Mouse (Mus musculus) cerebellum, postnatal 4 days (tissue): ENCODE results near the gene D11Wsu47e.

Experiments
- DNase-seq, 2 experiments: peaks; one replicate each; pipeline ENCODE4 v3.0.0; 2022; ENCODE audit warnings: low spot score in 2 of 2, mixed read lengths in 1 of 2

D11Wsu47e gene

DNA sequence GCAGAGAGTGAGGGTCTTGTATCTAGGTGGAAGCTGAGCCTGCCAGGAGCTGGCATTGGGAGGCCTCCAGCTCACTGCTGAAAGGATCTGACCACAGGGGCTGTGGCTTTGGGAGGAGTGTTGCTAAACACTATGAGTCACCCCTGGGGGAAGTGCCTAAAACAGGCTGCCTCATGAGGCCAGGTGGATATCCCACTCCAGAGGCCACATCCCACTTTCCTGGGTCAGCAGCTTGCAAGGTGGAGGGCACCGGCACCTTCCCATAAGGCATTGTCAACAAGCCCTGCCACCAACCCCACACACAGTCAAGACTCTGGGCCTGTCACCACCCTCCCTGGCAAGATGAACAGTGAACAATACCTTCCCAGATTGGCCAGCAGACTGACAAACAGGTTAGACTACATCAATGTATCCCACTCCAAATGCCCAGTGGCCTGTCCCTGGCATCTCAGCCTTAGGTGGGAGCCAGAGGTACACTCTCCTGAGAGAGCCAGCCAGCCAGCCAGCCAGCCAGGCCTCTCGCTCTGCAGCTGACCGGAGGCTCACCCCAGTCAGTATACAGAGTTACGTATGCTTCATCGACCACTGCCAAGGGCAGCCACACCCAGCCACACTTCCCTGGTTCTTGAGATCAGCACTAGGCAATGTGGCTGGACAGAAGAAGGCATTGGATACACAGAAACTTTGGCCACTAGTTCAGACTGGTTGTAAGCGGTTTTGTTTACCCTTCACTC lies 49.6 kb downstream of the D11Wsu47e start:
- DNase-seq, result no peak

DNA sequence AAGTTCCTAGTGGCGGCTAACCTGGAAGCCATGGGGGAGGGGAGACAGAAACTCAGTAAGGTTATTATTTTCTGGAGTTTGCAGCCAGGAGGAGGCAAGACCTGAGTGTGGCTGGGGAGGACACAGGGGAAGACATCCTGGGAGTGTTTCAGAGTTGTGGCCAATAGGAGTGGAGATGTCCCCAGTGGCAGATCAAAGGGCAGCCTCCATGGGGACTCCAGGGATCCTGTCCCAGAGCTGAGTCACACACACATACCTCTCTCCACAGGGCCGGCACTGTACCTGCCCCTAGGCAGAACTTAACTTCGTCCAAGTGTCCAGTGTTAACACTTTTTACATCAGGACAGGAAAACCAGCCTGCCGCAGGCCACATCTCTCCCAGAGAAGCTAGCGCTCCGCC lies 50.9 kb downstream of the D11Wsu47e start:
- no peak for DNase-seq

DNA sequence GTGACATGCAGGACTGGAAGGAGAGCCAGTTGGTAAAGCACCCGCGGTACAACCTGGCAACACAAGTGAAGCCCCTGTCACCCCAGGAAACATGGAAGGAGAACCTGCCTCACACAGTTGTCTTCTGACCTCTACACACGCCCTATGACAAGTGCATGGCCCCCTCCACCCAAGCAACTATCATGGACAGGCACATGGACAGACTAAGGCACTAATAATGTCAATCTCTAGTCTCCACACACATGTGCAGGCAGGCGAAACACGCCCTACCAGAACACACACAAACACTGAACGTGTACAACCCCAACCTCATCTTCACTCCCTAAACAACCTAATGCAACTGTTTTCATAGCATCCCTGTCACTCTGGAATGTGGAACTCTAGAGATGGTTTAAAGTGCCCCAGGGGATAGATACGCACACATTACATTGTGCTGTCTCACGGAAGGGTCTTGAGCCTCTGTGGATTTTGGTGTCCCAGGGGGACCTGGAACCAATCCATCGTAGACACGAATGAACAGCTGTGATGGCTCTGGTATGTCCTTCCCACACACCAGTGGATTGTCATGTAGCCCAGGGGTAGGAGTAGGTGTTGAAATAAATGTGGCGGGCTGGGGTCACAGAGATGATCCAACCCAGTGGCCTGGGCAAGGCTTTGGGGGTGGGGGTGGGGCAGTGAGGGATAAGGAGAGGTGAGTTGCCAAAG lies 52.8 kb downstream of the D11Wsu47e start:
- DNase-seq, result no peak

DNA sequence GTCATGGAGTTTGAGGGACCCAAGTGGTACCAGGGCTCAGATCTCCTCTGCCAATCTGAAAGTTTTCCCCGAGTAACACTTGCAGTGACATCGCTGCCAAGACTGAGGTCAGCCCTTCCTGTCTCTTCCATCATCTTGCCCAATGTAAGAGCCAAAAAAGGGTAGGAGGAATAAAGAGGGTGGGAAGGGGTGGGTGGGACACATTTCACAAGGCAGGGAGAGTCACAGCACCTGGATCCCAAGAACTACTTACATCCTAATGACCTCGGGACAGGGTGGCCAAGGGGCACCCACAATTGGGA lies 53.3 kb downstream of the D11Wsu47e start:
- no peak for DNase-seq

DNA sequence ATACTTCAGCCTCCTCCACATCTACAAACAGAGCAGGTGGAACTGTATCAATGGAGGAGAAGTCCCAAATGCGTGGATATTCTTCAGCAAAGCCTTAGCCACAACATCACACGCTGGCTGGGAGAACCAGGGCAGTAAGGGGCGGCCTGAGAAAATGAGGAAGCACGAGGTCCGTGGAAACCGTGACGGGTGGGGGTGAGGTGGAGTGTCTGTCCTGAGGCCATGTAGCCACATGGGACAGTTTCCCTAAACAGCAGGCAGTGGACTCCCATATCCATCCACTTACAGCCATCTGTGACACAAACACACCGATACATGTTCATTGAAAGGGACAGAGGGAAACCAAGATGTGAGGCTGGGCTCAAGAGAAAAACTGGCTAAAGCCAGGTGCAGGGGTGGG lies 53.7 kb downstream of the D11Wsu47e start:
- DNase-seq, result no peak

DNA sequence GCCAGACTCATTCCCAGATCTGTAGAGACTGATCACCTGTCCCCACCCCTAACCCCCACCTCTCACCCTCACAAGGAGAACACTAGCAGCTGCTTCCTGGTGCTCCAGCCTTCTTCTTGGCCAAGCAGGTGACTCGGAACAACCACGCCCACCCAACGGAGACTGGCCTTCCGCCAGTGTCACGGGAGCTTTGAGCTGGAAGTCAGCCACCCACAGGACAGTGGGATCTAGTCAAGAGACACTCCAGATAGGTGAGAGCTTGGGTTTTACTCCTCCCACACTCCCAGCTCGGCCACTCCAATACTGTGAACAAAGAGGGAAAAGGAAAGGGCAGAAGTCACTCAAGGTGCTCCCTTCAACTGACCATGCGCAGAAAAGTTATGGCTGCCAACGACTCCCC lies 55.0 kb downstream of the D11Wsu47e start:
- no peak for DNase-seq

DNA sequence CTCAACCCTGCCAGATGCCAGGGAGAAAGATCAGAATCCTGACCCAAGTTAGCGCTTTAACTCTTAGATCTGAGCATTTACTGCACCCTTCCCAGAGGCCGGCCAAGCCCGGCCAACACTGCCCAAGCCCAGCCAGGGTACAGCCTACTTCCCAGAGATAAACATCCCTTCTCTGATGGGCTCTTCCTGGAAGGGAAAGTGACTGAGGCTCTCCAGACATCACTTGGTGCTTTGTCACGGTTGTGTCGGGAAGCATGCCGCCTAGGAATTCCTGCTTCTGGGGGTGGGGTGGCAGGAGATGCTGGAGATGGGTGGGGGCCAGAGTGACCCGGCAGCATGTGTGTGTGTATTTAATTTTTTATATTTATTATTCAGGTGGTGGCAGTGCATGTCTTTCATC lies 55.9 kb downstream of the D11Wsu47e start:
- DNase-seq, result no peak

DNA sequence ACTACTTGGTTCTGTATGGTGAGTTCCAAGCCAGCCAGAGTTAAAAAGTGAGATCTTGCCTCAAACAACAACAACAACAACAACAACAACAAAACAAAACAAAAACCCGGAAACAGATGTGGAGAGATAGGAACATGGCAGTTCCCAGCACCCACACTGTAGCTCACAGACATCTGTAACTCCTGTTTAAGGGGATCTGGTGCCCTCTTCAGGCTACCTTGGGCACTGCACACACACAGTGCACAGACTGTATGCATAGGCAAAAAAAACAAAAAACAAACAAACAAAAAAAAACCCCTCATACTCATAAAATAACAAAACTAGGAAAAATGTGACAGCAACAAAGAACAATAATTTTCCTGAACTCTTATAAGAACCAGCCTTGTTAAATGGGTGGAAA lies 58.8 kb downstream of the D11Wsu47e start:
- no peak for DNase-seq
